Comparison of ENCODE assay signal across 16 mouse cellular contexts in the genomic region with DNA sequence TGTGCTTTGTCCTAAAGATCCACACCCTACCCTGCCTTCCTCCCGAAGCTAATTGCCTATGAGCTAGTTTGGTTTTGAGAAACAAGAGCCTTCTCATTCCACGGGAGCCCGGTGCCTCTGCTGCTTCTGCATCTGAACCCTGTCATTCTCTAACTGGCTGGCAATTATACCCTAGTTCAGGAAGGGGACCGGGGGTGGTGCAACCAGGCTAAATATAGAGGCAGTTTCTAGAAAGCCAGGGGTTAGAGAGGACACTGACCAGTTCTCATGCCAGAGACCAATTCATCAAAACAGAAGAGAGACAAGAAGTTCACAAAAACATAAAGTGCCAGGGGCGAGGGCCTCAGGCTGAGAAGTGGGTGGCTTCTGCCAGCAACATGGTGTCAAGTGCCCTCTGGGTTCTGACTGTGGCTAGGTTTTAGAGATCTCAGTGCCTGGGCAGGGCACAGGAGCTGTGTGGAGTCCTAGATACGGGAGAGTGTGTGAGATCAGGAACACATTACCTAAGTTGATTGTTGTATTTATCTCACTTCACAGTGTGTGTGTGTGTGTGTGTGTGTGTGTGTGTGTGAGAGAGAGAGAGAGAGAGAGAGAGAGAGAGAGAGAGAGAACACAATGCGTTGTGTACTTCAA. TPM values are rescaled to one million over a fixed set of nuclear protein-coding genes. Genes with fewer than 3 reads are reported as not detected.
DNase-seq lines count a peak whose midpoint lies in the region; ATAC-seq and TF ChIP-seq lines count a peak whose summit lies in the region.
"Had no signal": no experiment of that assay in that cellular context is flagged by ENCODE, and none has a peak within 500 bp of the region (broad histone marks: within the 10 kb centered on the region; RNA-seq: fewer than 3 reads in every experiment).

No protein-coding gene starts in this region.

- H3K27me3 ChIP-seq in embryonic facial prominence, embryonic 14.5 days (replicated peaks; ENCODE audit: control insufficient read depth, insufficient read depth, low read length), result no peaks in the 10 kb centered on the region
- H3K27me3 ChIP-seq in embryonic facial prominence, embryonic 10.5 days (replicated peaks; ENCODE audit: low read depth, poor library complexity, severe bottlenecking), result no peaks in the 10 kb centered on the region
- H3K27me3 ChIP-seq in lung, postnatal 0 days (replicated peaks; ENCODE audit: insufficient read depth, low read length), result no peaks in the 10 kb centered on the region
- 0 out of 2 replicates have a peak, but pooled peaks cover 4% of the 10 kb centered on the region for H3K27me3 ChIP-seq in heart, postnatal 0 days (ENCODE audit: control insufficient read depth, insufficient read depth, low read length)
- no peaks in the 10 kb centered on the region for H3K27me3 ChIP-seq in hindbrain, embryonic 11.5 days (ENCODE audit: control insufficient read depth, insufficient read depth, low read length)
- H3K27me3 ChIP-seq: embryonic facial prominence, embryonic 13.5 days; forebrain, embryonic 13.5 days; hindbrain, embryonic 13.5 days; neural tube, embryonic 13.5 days; stomach, embryonic 15.5 days had no signal

- DNase-seq in embryonic facial prominence, embryonic 14.5 days (ENCODE audit: low spot score), result peak; percentile 54
- DNase-seq in embryonic facial prominence, embryonic 10.5 days (ENCODE audit: low spot score), result no peak
- DNase-seq in lung, postnatal 0 days (ENCODE audit: low spot score), result no peak
- DNase-seq in lung, adult 2 months, result no peak
- DNase-seq in heart, postnatal 0 days (ENCODE audit: low spot score), result peak; percentile 51
- no peak for DNase-seq in embryo, embryonic 10.5 days (ENCODE audit: low spot score)
- no peak for DNase-seq in hindbrain, embryonic 11.5 days (ENCODE audit: low spot score)
- no peak for DNase-seq in frontal cortex, postnatal 14 days (ENCODE audit: low spot score in 2 of 2)
- DNase-seq: cerebellum, postnatal 25 days; kidney, adult 2 months; thymus, postnatal 14 days had no signal

- no peak overlapping the region for H3K4me2 ChIP-seq in embryonic facial prominence, embryonic 14.5 days (ENCODE audit: low read depth, low read length)
- H3K4me2 ChIP-seq in lung, postnatal 0 days (replicated peaks; ENCODE audit: low read depth, low read length), result no peak overlapping the region
- no peak overlapping the region for H3K4me2 ChIP-seq in heart, postnatal 0 days (ENCODE audit: low read depth, low read length)
- H3K4me2 ChIP-seq in hindbrain, embryonic 11.5 days (replicated peaks; ENCODE audit: low read depth, low read length), result no peak overlapping the region
- H3K4me2 ChIP-seq: embryonic facial prominence, embryonic 13.5 days; forebrain, embryonic 13.5 days; hindbrain, embryonic 13.5 days; neural tube, embryonic 13.5 days; stomach, embryonic 15.5 days had no signal

- no peak overlapping the region for H3K4me3 ChIP-seq in embryonic facial prominence, embryonic 14.5 days (ENCODE audit: low read depth, low read length)
- no peak overlapping the region for H3K4me3 ChIP-seq in embryonic facial prominence, embryonic 10.5 days
- no peak overlapping the region for H3K4me3 ChIP-seq in lung, postnatal 0 days (ENCODE audit: low read depth, low read length)
- H3K4me3 ChIP-seq in lung, adult 2 months (replicated peaks; ENCODE audit: extremely low read depth, low read depth, low read length), result no peak overlapping the region
- no peak overlapping the region for H3K4me3 ChIP-seq in heart, postnatal 0 days (ENCODE audit: low read depth, low read length)
- H3K4me3 ChIP-seq in hindbrain, embryonic 11.5 days (ENCODE audit: low read depth, low read length), result no peak overlapping the region
- H3K4me3 ChIP-seq: embryonic facial prominence, embryonic 13.5 days; forebrain, embryonic 13.5 days; hindbrain, embryonic 13.5 days; neural tube, embryonic 13.5 days; stomach, embryonic 15.5 days had no signal

- no peaks in the 10 kb centered on the region for H3K9me3 ChIP-seq in embryonic facial prominence, embryonic 14.5 days (ENCODE audit: control insufficient read depth, low read length)
- H3K9me3 ChIP-seq in embryonic facial prominence, embryonic 10.5 days, result no peaks in the 10 kb centered on the region
- H3K9me3 ChIP-seq in lung, postnatal 0 days (ENCODE audit: low read length), result no peaks in the 10 kb centered on the region
- no peaks in the 10 kb centered on the region for H3K9me3 ChIP-seq in heart, postnatal 0 days (replicated peaks; ENCODE audit: control insufficient read depth, low read length)
- no peaks in the 10 kb centered on the region for H3K9me3 ChIP-seq in hindbrain, embryonic 11.5 days (ENCODE audit: control insufficient read depth, low read length)
- H3K9me3 ChIP-seq: embryonic facial prominence, embryonic 13.5 days; forebrain, embryonic 13.5 days; hindbrain, embryonic 13.5 days; neural tube, embryonic 13.5 days; stomach, embryonic 15.5 days had no signal

- peak; percentile 47; the same call in 1 of the 2 replicates for ATAC-seq in embryonic facial prominence, embryonic 14.5 days (ENCODE audit: low read depth)
- peak; percentile 53 for ATAC-seq in lung, postnatal 0 days
- ATAC-seq in heart, postnatal 0 days (ENCODE audit: insufficient read depth, low read depth), result peak; percentile 84
- ATAC-seq in hindbrain, embryonic 11.5 days (ENCODE audit: low FRiP score), result no peak
- ATAC-seq: forebrain, embryonic 13.5 days had no signal

- H3K9ac ChIP-seq in embryonic facial prominence, embryonic 14.5 days (ENCODE audit: low read depth, low read length), result no peak overlapping the region
- no peak overlapping the region for H3K9ac ChIP-seq in lung, postnatal 0 days (replicated peaks; ENCODE audit: low read depth)
- no peak overlapping the region for H3K9ac ChIP-seq in heart, postnatal 0 days (replicated peaks; ENCODE audit: low read depth, low read length)
- H3K9ac ChIP-seq in hindbrain, embryonic 11.5 days (ENCODE audit: low read depth, low read length), result no peak overlapping the region
- H3K9ac ChIP-seq: embryonic facial prominence, embryonic 13.5 days; forebrain, embryonic 13.5 days; hindbrain, embryonic 13.5 days; neural tube, embryonic 13.5 days; stomach, embryonic 15.5 days had no signal

- no peak for TF ChIP-seq EP300 in lung, postnatal 0 days (IDR thresholded peaks at IDR 0.05)
- TF ChIP-seq EP300 in heart, postnatal 0 days (IDR thresholded peaks at IDR 0.05; ENCODE audit: low read depth), result no peak

- WGBS in embryonic facial prominence, embryonic 14.5 days, result 44% methylated on average over 7 of the region's 7 CpGs
- WGBS in embryonic facial prominence, embryonic 10.5 days, result 56% methylated on average over 7 of the region's 7 CpGs
- 39% methylated on average over 7 of the region's 7 CpGs for WGBS in lung, postnatal 0 days
- whole genome bisulfite sequencing in lung, adult 2 months, result 37% methylated on average over 7 of the region's 7 CpGs
- 28% methylated on average over 7 of the region's 7 CpGs for WGBS in heart, postnatal 0 days
- WGBS in hindbrain, embryonic 11.5 days, result 77% methylated on average over 7 of the region's 7 CpGs

- H3K4me1 ChIP-seq in embryonic facial prominence, embryonic 14.5 days (ENCODE audit: control insufficient read depth, insufficient read depth, low read length), result no peaks in the 10 kb centered on the region
- H3K4me1 ChIP-seq in embryonic facial prominence, embryonic 10.5 days, result peaks cover 29% of the 10 kb centered on the region
- H3K4me1 ChIP-seq in lung, postnatal 0 days (ENCODE audit: insufficient read depth, low read depth, low read length), result no peaks in the 10 kb centered on the region
- no peaks in the 10 kb centered on the region for H3K4me1 ChIP-seq in lung, adult 2 months (ENCODE audit: control insufficient read depth, insufficient read depth, low read length)
- H3K4me1 ChIP-seq in heart, postnatal 0 days (ENCODE audit: control insufficient read depth, insufficient read depth), result peaks cover 7% of the 10 kb centered on the region; the same call in 1 of the 2 replicates
- no peaks in the 10 kb centered on the region for H3K4me1 ChIP-seq in hindbrain, embryonic 11.5 days (replicated peaks; ENCODE audit: control insufficient read depth, insufficient read depth, low read length)
- H3K4me1 ChIP-seq: forebrain, embryonic 13.5 days; hindbrain, embryonic 13.5 days; neural tube, embryonic 13.5 days; stomach, embryonic 15.5 days had no signal

- TF ChIP-seq POLR2A in lung, adult 2 months (IDR thresholded peaks at IDR 0.05; ENCODE audit: borderline replicate concordance, extremely low read depth, low read depth, low read length), result no peak

- H3K36me3 ChIP-seq in embryonic facial prominence, embryonic 14.5 days (ENCODE audit: control insufficient read depth, insufficient read depth, low read length), result no peaks in the 10 kb centered on the region
- no peaks in the 10 kb centered on the region for H3K36me3 ChIP-seq in embryonic facial prominence, embryonic 10.5 days (replicated peaks)
- no peaks in the 10 kb centered on the region for H3K36me3 ChIP-seq in lung, postnatal 0 days (ENCODE audit: insufficient read depth, low read length)
- no peaks in the 10 kb centered on the region for H3K36me3 ChIP-seq in heart, postnatal 0 days (replicated peaks; ENCODE audit: control insufficient read depth, insufficient read depth, low read length)
- H3K36me3 ChIP-seq in hindbrain, embryonic 11.5 days (ENCODE audit: control insufficient read depth, insufficient read depth, low read length), result no peaks in the 10 kb centered on the region
- H3K36me3 ChIP-seq: embryonic facial prominence, embryonic 13.5 days; hindbrain, embryonic 13.5 days; neural tube, embryonic 13.5 days; stomach, embryonic 15.5 days had no signal

- H3K27ac ChIP-seq in embryonic facial prominence, embryonic 14.5 days (replicated peaks; ENCODE audit: low read depth, low read length), result no peak overlapping the region
- H3K27ac ChIP-seq in embryonic facial prominence, embryonic 10.5 days (replicated peaks), result no peak overlapping the region
- no peak overlapping the region for H3K27ac ChIP-seq in lung, postnatal 0 days (ENCODE audit: low read length)
- H3K27ac ChIP-seq in heart, postnatal 0 days (ENCODE audit: low read depth), result peak overlapping the region; percentile 81
- no peak overlapping the region for H3K27ac ChIP-seq in hindbrain, embryonic 11.5 days (ENCODE audit: low read depth, low read length)
- H3K27ac ChIP-seq: embryonic facial prominence, embryonic 13.5 days; forebrain, embryonic 13.5 days; hindbrain, embryonic 13.5 days; neural tube, embryonic 13.5 days; stomach, embryonic 15.5 days had no signal

- no peak; the same call in 1 of the 2 replicates for TF ChIP-seq CTCF in lung, postnatal 0 days (IDR thresholded peaks at IDR 0.05)
- no peak for TF ChIP-seq CTCF in lung, adult 2 months (IDR thresholded peaks at IDR 0.05; ENCODE audit: insufficient read depth, low read length)
- TF ChIP-seq CTCF in heart, postnatal 0 days (IDR thresholded peaks at IDR 0.05; ENCODE audit: low read depth), result no peak

RNA-seq across cellular contexts. Expression of a gene that starts 31.6 kb away (rescaled TPM):
- 2.9 and 3.6 TPM in 2 replicates for polyA plus RNA-seq in embryonic facial prominence, embryonic 14.5 days (2014; fragmentation: Nextera tagmentation; extraction: Ambion mirVana)
- 0.59 and 0.82 TPM in 2 replicates for polyA plus RNA-seq in embryonic facial prominence, embryonic 10.5 days (2016; fragmentation: Nextera tagmentation; extraction: Ambion mirVana)
- 2.6 TPM in 2 replicates for polyA plus RNA-seq in lung, postnatal 0 days (2015; fragmentation: Nextera tagmentation; extraction: Ambion mirVana)
- polyA plus RNA-seq in lung, adult 2 months (2012; rRNA removed), result 4.0 and 6.3 TPM in 2 replicates
- total RNA-seq in heart, postnatal 0 days (2014; rRNA removed; ENCODE audit: low replicate concordance), result 0.15 and 1.7 TPM in 2 replicates
- polyA plus RNA-seq in heart, postnatal 0 days (2015; fragmentation: Nextera tagmentation; extraction: Ambion mirVana), result 1.3 and 2.6 TPM in 2 replicates
- 0.22 TPM in 2 replicates for polyA plus RNA-seq in hindbrain, embryonic 11.5 days (2014; fragmentation: Nextera tagmentation; extraction: Ambion mirVana)
- polyA plus RNA-seq: forebrain, embryonic 13.5 days had no signal

RNA-seq across cellular contexts. Expression of a gene that starts 34.5 kb away (rescaled TPM):
- polyA plus RNA-seq in embryonic facial prominence, embryonic 14.5 days (2014; fragmentation: Nextera tagmentation; extraction: Ambion mirVana), result 30.8 and 31.7 TPM in 2 replicates
- polyA plus RNA-seq in embryonic facial prominence, embryonic 10.5 days (2016; fragmentation: Nextera tagmentation; extraction: Ambion mirVana), result 26.6 and 30.2 TPM in 2 replicates
- polyA plus RNA-seq in lung, postnatal 0 days (2015; fragmentation: Nextera tagmentation; extraction: Ambion mirVana), result 43.2 and 52.1 TPM in 2 replicates
- 254 and 294 TPM in 2 replicates for polyA plus RNA-seq in lung, adult 2 months (2012; rRNA removed)
- 34.4 and 36.9 TPM in 2 replicates for total RNA-seq in heart, postnatal 0 days (2014; rRNA removed; ENCODE audit: low replicate concordance)
- polyA plus RNA-seq in heart, postnatal 0 days (2015; fragmentation: Nextera tagmentation; extraction: Ambion mirVana), result 15.6 TPM in 2 replicates
- 17.9 and 19.4 TPM in 2 replicates for polyA plus RNA-seq in hindbrain, embryonic 11.5 days (2014; fragmentation: Nextera tagmentation; extraction: Ambion mirVana)

Comparison
In these comparisons a context has a peak if more than half of its experiments do, and no peak if none do; other contexts are left out.
1. DNase-seq: peak in embryonic facial prominence, embryonic 14.5 days (single experiment) and heart, postnatal 0 days (single experiment); none in embryonic facial prominence, embryonic 10.5 days (single experiment), lung, postnatal 0 days (single experiment), lung, adult 2 months (single experiment), embryo, embryonic 10.5 days (single experiment), hindbrain, embryonic 11.5 days (single experiment) and frontal cortex, postnatal 14 days (0 of 2).